Mouse (Mus musculus) embryo, embryonic 10.5 days (tissue): ENCODE measurements at regions not wholly inside any gene's neighbourhood (a gene's known extent, or its start where the extent isn't known, plus 50 kb on each side); places are given as distances from the start of the nearest gene placed in this dataset.

Experiments used
- DNase-seq: peaks from one replicate; pipeline ENCODE4 v3.0.0-alpha.2; 2015; ENCODE audit warnings: low spot score

- DNase-seq, result peak; percentile 49
Observed at GRCm38 (mm10) chr5:33512253-33512884, 78.6 kb upstream of the Nkx1-1 start.

- peak; percentile 54 for DNase-seq
Observed at GRCm38 (mm10) chr5:33511529-33512252, 77.9 kb upstream of the Nkx1-1 start.

- peak; percentile 72 for DNase-seq
Observed at GRCm38 (mm10) chr5:33505786-33506185, 72.0 kb upstream of the Nkx1-1 start.

- no peak for DNase-seq
Observed at GRCm38 (mm10) chr5:33501735-33502495, 68.1 kb upstream of the Nkx1-1 start.

GRCm38 (mm10) chr5:33501211-33501610, 67.4 kb upstream of the Nkx1-1 start:
- DNase-seq, result no peak

- peak; percentile 93 for DNase-seq
Observed at GRCm38 (mm10) chr5:33495900-33496529, 62.2 kb upstream of the Nkx1-1 start.

GRCm38 (mm10) chr5:33495276-33495675, 61.5 kb upstream of the Nkx1-1 start:
- no peak for DNase-seq

- no peak for DNase-seq
Observed at GRCm38 (mm10) chr5:33492604-33493315, 59.0 kb upstream of the Nkx1-1 start.

- DNase-seq, result no peak
Observed at GRCm38 (mm10) chr5:33489286-33489685, 55.5 kb upstream of the Nkx1-1 start.

- no peak for DNase-seq
Observed at GRCm38 (mm10) chr5:33488152-33488561, 54.4 kb upstream of the Nkx1-1 start.

GRCm38 (mm10) chr5:33485765-33486164, 52.0 kb upstream of the Nkx1-1 start:
- DNase-seq, result no peak
